Mouse (Mus musculus) hindbrain, embryonic 12.5 days (tissue): ENCODE measurements around the gene Rfng. TPM values are rescaled to one million over a fixed set of nuclear protein-coding genes. Genes with fewer than 3 reads are reported as not detected.

ENCODE experiments used
- polyA plus RNA-seq: library from polyadenylated mRNA; unstranded; fragments of >200 nt; fragmentation: Nextera tagmentation; extraction: Ambion mirVana; gene quantifications from 2 replicates; pipeline ENCODE4 v1.2.1, GENCODE M21; 2016

Rfng gene
- polyA plus RNA-seq, 1 experiment from 2014 or later, result 68.5 TPM

Other genes starting within 250 kb of the Rfng start
- 210 and 219 TPM in 2 replicates for gene Mcrip1, start 234.5 kb downstream of the Rfng start, polyA plus RNA-seq
- not detected in 2 replicates for gene Ppp1r27, start 233.1 kb downstream of the Rfng start, polyA plus RNA-seq
- gene P4hb, start 211.0 kb downstream of the Rfng start, polyA plus RNA-seq, result 473 and 486 TPM in 2 replicates
- gene Arhgdia, start 202.6 kb downstream of the Rfng start, polyA plus RNA-seq, result 548 TPM in 2 replicates
- gene Alyref, start 185.8 kb downstream of the Rfng start, polyA plus RNA-seq, result 539 and 588 TPM in 2 replicates
- gene Anapc11, start 185.8 kb downstream of the Rfng start, polyA plus RNA-seq, result 153 and 170 TPM in 2 replicates
- gene Npb, start 175.7 kb downstream of the Rfng start, polyA plus RNA-seq, result 1.0 and 1.3 TPM in 2 replicates
- gene Pcyt2, start 166.3 kb downstream of the Rfng start, polyA plus RNA-seq, result 145 and 148 TPM in 2 replicates
- gene Sirt7, start 159.0 kb downstream of the Rfng start, polyA plus RNA-seq, result 43.9 and 50.0 TPM in 2 replicates
- 40.1 TPM in 2 replicates for gene Mafg, start 150.6 kb downstream of the Rfng start, polyA plus RNA-seq
- gene Pycr1, start 140.4 kb downstream of the Rfng start, polyA plus RNA-seq, result 28.5 and 28.8 TPM in 2 replicates
- 0.39 and 0.60 TPM in 2 replicates for gene Myadml2, start 136.0 kb downstream of the Rfng start, polyA plus RNA-seq
- gene Notum, start 123.0 kb downstream of the Rfng start, polyA plus RNA-seq, result 1.7 and 3.0 TPM in 2 replicates
- 144 and 151 TPM in 2 replicates for gene Aspscr1, start 111.2 kb downstream of the Rfng start, polyA plus RNA-seq
- gene Cenpx, start 70.5 kb downstream of the Rfng start, polyA plus RNA-seq, result 106 and 113 TPM in 2 replicates
- gene Lrrc45, start 70.3 kb downstream of the Rfng start, polyA plus RNA-seq, result 75.3 and 78.8 TPM in 2 replicates
- 98.4 and 99.9 TPM in 2 replicates for gene Rac3, start 62.7 kb downstream of the Rfng start, polyA plus RNA-seq
- 11.6 and 12.2 TPM in 2 replicates for gene Dcxr, start 56.9 kb downstream of the Rfng start, polyA plus RNA-seq
- 1.6 and 2.6 TPM in 2 replicates for gene Cbr2, start 52.1 kb downstream of the Rfng start, polyA plus RNA-seq
- 3.0 and 4.0 TPM in 2 replicates for gene Hmga1b, start 21.4 kb downstream of the Rfng start, polyA plus RNA-seq
- 223 and 232 TPM in 2 replicates for gene Gps1, start 65 bp upstream of the Rfng start, polyA plus RNA-seq
- 54.5 and 60.0 TPM in 2 replicates for gene Dus1l, start 12.2 kb upstream of the Rfng start, polyA plus RNA-seq
- 115 and 120 TPM in 2 replicates for gene Fasn, start 40.3 kb upstream of the Rfng start, polyA plus RNA-seq
- 6.0 TPM in 2 replicates for gene Ccdc57, start 148.7 kb upstream of the Rfng start, polyA plus RNA-seq
- 43.9 and 45.9 TPM in 2 replicates for gene Slc16a3, start 164.3 kb upstream of the Rfng start, polyA plus RNA-seq
- gene Csnk1d, start 207.1 kb upstream of the Rfng start, polyA plus RNA-seq, result 171 TPM in 2 replicates